ENCODE assay signal across 7 mouse cellular contexts in genomic region chr10:122931193-122931832, GRCm38 (mm10).
DNase-seq lines count a peak whose midpoint lies in the region; ATAC-seq and TF ChIP-seq lines count a peak whose summit lies in the region.

No protein-coding gene starts in this region.

- H3K9me3 ChIP-seq in limb, embryonic 10.5 days (replicated peaks) = no peaks in the 10 kb centered on the region
- H3K9me3 ChIP-seq in neural tube, embryonic 13.5 days = no peaks in the 10 kb centered on the region

- WGBS in kidney, adult 2 months = 37% methylated on average over 13 of the region's 13 CpGs
- 13% methylated on average over 13 of the region's 13 CpGs for WGBS in limb, embryonic 10.5 days
- WGBS in neural tube, embryonic 13.5 days = 9% methylated on average over 13 of the region's 13 CpGs

- peak; percentile 79 for ATAC-seq in neural tube, embryonic 13.5 days (ENCODE audit: low read depth)
- ATAC-seq in monocyte, adult 5-6 weeks (replicated peaks; ENCODE audit: insufficient number of reproducible peaks, low FRiP score, low TSS enrichment, poor library complexity, severe bottlenecking) = no peak

- H3K27ac ChIP-seq in kidney, adult 2 months (ENCODE audit: insufficient read depth, low read depth, low read length) = peak overlapping the region; percentile 64; the same call in 1 of the 2 replicates
- H3K27ac ChIP-seq in limb, embryonic 10.5 days = peak overlapping the region; percentile 73
- peak overlapping the region; percentile 90 for H3K27ac ChIP-seq in neural tube, embryonic 13.5 days (replicated peaks)

- H3K27me3 ChIP-seq in kidney, adult 2 months (replicated peaks; ENCODE audit: control insufficient read depth, insufficient read depth, low read length) = no peaks in the 10 kb centered on the region
- no peaks in the 10 kb centered on the region for H3K27me3 ChIP-seq in limb, embryonic 10.5 days (ENCODE audit: low read depth, poor library complexity, severe bottlenecking)
- H3K27me3 ChIP-seq in neural tube, embryonic 13.5 days = no peaks in the 10 kb centered on the region

- peak overlapping the region; percentile 1; the same call in 1 of the 2 replicates for H3K4me2 ChIP-seq in neural tube, embryonic 13.5 days

- no peak overlapping the region for H3K4me3 ChIP-seq in kidney, adult 2 months (ENCODE audit: insufficient read depth, low read depth, low read length)
- H3K4me3 ChIP-seq in limb, embryonic 10.5 days = no peak overlapping the region
- no peak overlapping the region for H3K4me3 ChIP-seq in neural tube, embryonic 13.5 days

- no peak overlapping the region; the same call in 1 of the 2 replicates for H3K9ac ChIP-seq in neural tube, embryonic 13.5 days

- H3K4me1 ChIP-seq in kidney, adult 2 months (ENCODE audit: control insufficient read depth, insufficient read depth, low read length) = peaks cover 4% of the 10 kb centered on the region; the same call in 1 of the 2 replicates
- peaks cover 59% of the 10 kb centered on the region for H3K4me1 ChIP-seq in limb, embryonic 10.5 days
- H3K4me1 ChIP-seq in neural tube, embryonic 13.5 days (replicated peaks) = peaks cover 54% of the 10 kb centered on the region

- peak; percentile 58 for DNase-seq in cerebellum, adult 11-12 months
- DNase-seq in embryo, embryonic 11 days = peak; percentile 74
- peak; percentile 66 for DNase-seq in gastrocnemius, postnatal 25 days
- DNase-seq in kidney, adult 2 months = peak; percentile 54
- DNase-seq in limb, embryonic 10.5 days (ENCODE audit: low spot score) = peak; percentile 55

- no peak for TF ChIP-seq CTCF in kidney, adult 2 months (conservative IDR thresholded peaks at IDR 0.05; ENCODE audit: insufficient read depth, insufficient read length, low read depth, low read length)

- TF ChIP-seq POLR2A in kidney, adult 2 months (IDR thresholded peaks at IDR 0.05; ENCODE audit: low read depth, low read length) = no peak

- H3K36me3 ChIP-seq in kidney, adult 2 months (ENCODE audit: control insufficient read depth, insufficient read depth, low read length) = peaks cover under 1% of the 10 kb centered on the region; the same call in 1 of the 2 replicates
- H3K36me3 ChIP-seq in limb, embryonic 10.5 days = no peaks in the 10 kb centered on the region
- no peaks in the 10 kb centered on the region for H3K36me3 ChIP-seq in neural tube, embryonic 13.5 days
